11 mouse cellular contexts compared by ENCODE assay signal in the genomic region with DNA sequence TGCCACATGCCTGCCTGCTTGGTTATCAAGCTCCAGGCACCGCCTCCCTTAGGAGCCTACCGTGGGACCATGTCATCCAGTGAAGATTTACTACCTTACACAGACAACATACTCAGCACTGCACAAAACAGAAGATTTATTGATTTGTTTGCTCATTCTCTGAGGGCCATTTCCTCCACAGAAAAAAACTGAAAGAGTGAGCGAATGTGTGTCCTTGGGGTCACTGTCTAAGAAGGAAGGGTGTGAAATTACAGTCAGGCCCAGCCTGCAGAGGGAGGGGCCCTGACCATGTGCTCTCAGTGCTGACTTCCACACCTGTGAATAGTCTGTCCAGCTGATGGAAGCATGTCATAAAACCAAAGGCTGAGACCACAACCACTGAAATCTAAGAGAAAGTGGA.
DNase-seq lines count a peak whose midpoint lies in the region; ATAC-seq and TF ChIP-seq lines count a peak whose summit lies in the region.
"Had no signal": no experiment of that assay in that cellular context is flagged by ENCODE, and none has a peak within 500 bp of the region (broad histone marks: within the 10 kb centered on the region; RNA-seq: fewer than 3 reads in every experiment).

No protein-coding gene starts in this region.

- peak; percentile 67 for ATAC-seq in hindbrain, embryonic 11.5 days (ENCODE audit: low FRiP score)
- no peak for ATAC-seq in hindbrain, postnatal 0 days
- peak; percentile 98 for ATAC-seq in kidney, embryonic 14.5 days (ENCODE audit: low FRiP score, low TSS enrichment)
- ATAC-seq in neural tube, embryonic 12.5 days (ENCODE audit: low FRiP score, low read depth) = peak; percentile 90
- ATAC-seq: forebrain, embryonic 15.5 days had no signal

- no peak overlapping the region for H3K9ac ChIP-seq in hindbrain, embryonic 11.5 days (ENCODE audit: low read depth, low read length)
- no peak overlapping the region for H3K9ac ChIP-seq in hindbrain, postnatal 0 days (replicated peaks; ENCODE audit: low read length)
- H3K9ac ChIP-seq in kidney, embryonic 14.5 days (ENCODE audit: low read depth, low read length) = no peak overlapping the region
- no peak overlapping the region for H3K9ac ChIP-seq in neural tube, embryonic 12.5 days
- H3K9ac ChIP-seq: forebrain, embryonic 15.5 days; heart, embryonic 15.5 days had no signal

- no peaks in the 10 kb centered on the region for H3K9me3 ChIP-seq in hindbrain, embryonic 11.5 days (ENCODE audit: control insufficient read depth, low read length)
- H3K9me3 ChIP-seq in hindbrain, postnatal 0 days (ENCODE audit: low read length) = no peaks in the 10 kb centered on the region
- H3K9me3 ChIP-seq in kidney, embryonic 14.5 days (ENCODE audit: control insufficient read depth, low read length) = no peaks in the 10 kb centered on the region
- H3K9me3 ChIP-seq in neural tube, embryonic 12.5 days = no peaks in the 10 kb centered on the region
- H3K9me3 ChIP-seq: forebrain, embryonic 15.5 days; heart, embryonic 15.5 days had no signal

- no peak overlapping the region for H3K27ac ChIP-seq in hindbrain, embryonic 11.5 days (ENCODE audit: low read depth, low read length)
- no peak overlapping the region for H3K27ac ChIP-seq in hindbrain, postnatal 0 days
- H3K27ac ChIP-seq in kidney, embryonic 14.5 days (ENCODE audit: low read depth, low read length) = peak overlapping the region; percentile 43; the same call in 1 of the 2 replicates
- H3K27ac ChIP-seq in neural tube, embryonic 12.5 days = no peak overlapping the region
- H3K27ac ChIP-seq: forebrain, embryonic 15.5 days; heart, embryonic 15.5 days had no signal

- 61% methylated on average over 3 of the region's 3 CpGs for WGBS in hindbrain, embryonic 11.5 days
- 69% methylated on average over 3 of the region's 3 CpGs for WGBS in hindbrain, postnatal 0 days
- WGBS in kidney, embryonic 14.5 days = 11% methylated on average over 3 of the region's 3 CpGs
- 6% methylated on average over 3 of the region's 3 CpGs for WGBS in neural tube, embryonic 12.5 days

- H3K27me3 ChIP-seq in hindbrain, embryonic 11.5 days (ENCODE audit: control insufficient read depth, insufficient read depth, low read length) = no peaks in the 10 kb centered on the region
- no peaks in the 10 kb centered on the region for H3K27me3 ChIP-seq in hindbrain, postnatal 0 days (ENCODE audit: insufficient read depth, low read length)
- no peaks in the 10 kb centered on the region for H3K27me3 ChIP-seq in kidney, embryonic 14.5 days (ENCODE audit: control insufficient read depth, insufficient read depth, low read length)
- H3K27me3 ChIP-seq in neural tube, embryonic 12.5 days (replicated peaks) = no peaks in the 10 kb centered on the region
- H3K27me3 ChIP-seq: forebrain, embryonic 15.5 days; heart, embryonic 15.5 days had no signal

- no peaks in the 10 kb centered on the region for H3K4me1 ChIP-seq in hindbrain, embryonic 11.5 days (replicated peaks; ENCODE audit: control insufficient read depth, insufficient read depth, low read length)
- H3K4me1 ChIP-seq in hindbrain, postnatal 0 days (ENCODE audit: insufficient read depth, low read length) = no peaks in the 10 kb centered on the region
- peaks cover 6% of the 10 kb centered on the region; the same call in 1 of the 2 replicates for H3K4me1 ChIP-seq in kidney, embryonic 14.5 days (ENCODE audit: control insufficient read depth, insufficient read depth, low read length)
- peaks cover 10% of the 10 kb centered on the region for H3K4me1 ChIP-seq in neural tube, embryonic 12.5 days
- H3K4me1 ChIP-seq: forebrain, embryonic 15.5 days; heart, embryonic 15.5 days had no signal

- no peak for TF ChIP-seq CTCF in hindbrain, postnatal 0 days (IDR thresholded peaks at IDR 0.05; ENCODE audit: low read depth)

- no peak overlapping the region for H3K4me3 ChIP-seq in hindbrain, embryonic 11.5 days (ENCODE audit: low read depth, low read length)
- H3K4me3 ChIP-seq in hindbrain, postnatal 0 days (ENCODE audit: low read length) = no peak overlapping the region
- H3K4me3 ChIP-seq in kidney, embryonic 14.5 days (ENCODE audit: low read length) = no peak overlapping the region
- no peak overlapping the region for H3K4me3 ChIP-seq in neural tube, embryonic 12.5 days
- H3K4me3 ChIP-seq: forebrain, embryonic 15.5 days; heart, embryonic 15.5 days; megakaryocyte, embryonic 14.5 days had no signal

- no peak for DNase-seq in hindbrain, embryonic 11.5 days (ENCODE audit: low spot score)
- no peak for DNase-seq in hindbrain, postnatal 0 days (ENCODE audit: low spot score)
- peak; percentile 56 for DNase-seq in embryo, embryonic 10.5 days (ENCODE audit: low spot score)
- DNase-seq in natural killer cell, adult 2 months (ENCODE audit: low spot score in 2 of 2) = no peak
- DNase-seq in MN1 (ENCODE audit: low spot score) = no peak
- DNase-seq in right cerebral cortex, postnatal 36 days (ENCODE audit: low spot score in 2 of 2) = no peak

- no peaks in the 10 kb centered on the region for H3K36me3 ChIP-seq in hindbrain, embryonic 11.5 days (ENCODE audit: control insufficient read depth, insufficient read depth, low read length)
- H3K36me3 ChIP-seq in hindbrain, postnatal 0 days (ENCODE audit: insufficient read depth, low read length) = 0 out of 2 replicates have a peak, but pooled peaks cover 6% of the 10 kb centered on the region
- peaks cover 6% of the 10 kb centered on the region; the same call in 1 of the 2 replicates for H3K36me3 ChIP-seq in kidney, embryonic 14.5 days (ENCODE audit: control insufficient read depth, insufficient read depth, low read length)
- peaks cover 34% of the 10 kb centered on the region for H3K36me3 ChIP-seq in neural tube, embryonic 12.5 days
- H3K36me3 ChIP-seq: heart, embryonic 15.5 days had no signal

- H3K4me2 ChIP-seq in hindbrain, embryonic 11.5 days (replicated peaks; ENCODE audit: low read depth, low read length) = no peak overlapping the region
- no peak overlapping the region for H3K4me2 ChIP-seq in hindbrain, postnatal 0 days (ENCODE audit: low read depth, low read length)
- H3K4me2 ChIP-seq in kidney, embryonic 14.5 days (replicated peaks; ENCODE audit: low read depth, low read length) = no peak overlapping the region
- H3K4me2 ChIP-seq in neural tube, embryonic 12.5 days (replicated peaks) = no peak overlapping the region
- H3K4me2 ChIP-seq: forebrain, embryonic 15.5 days; heart, embryonic 15.5 days had no signal
